Comparison of ENCODE assay signal across 18 mouse cellular contexts in the genomic region with DNA sequence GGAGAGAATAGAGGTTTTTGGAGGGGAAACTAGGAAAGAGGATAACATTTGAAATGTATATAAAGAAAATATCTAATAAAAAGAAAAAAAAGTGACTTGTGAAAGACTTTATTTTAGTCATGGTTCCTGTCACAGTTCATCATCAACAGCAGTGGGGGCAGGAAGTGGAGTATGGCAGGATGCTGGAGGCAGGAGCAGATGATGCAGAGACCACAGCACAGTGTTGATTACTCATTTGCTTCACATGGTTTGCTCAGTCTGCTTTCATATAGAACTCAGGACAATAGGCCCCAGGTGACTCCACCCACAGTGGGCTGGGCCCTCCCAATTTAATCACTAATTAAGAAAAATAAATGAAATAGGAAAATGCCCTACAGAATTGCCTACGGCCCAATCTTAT. TPM values are rescaled to one million over a fixed set of nuclear protein-coding genes. Genes with fewer than 3 reads are reported as not detected.
"Had no signal": no experiment of that assay in that cellular context is flagged by ENCODE, and none has a peak within 500 bp of the region (broad histone marks: within the 10 kb centered on the region; RNA-seq: fewer than 3 reads in every experiment).

No protein-coding gene starts in this region.

- H3K9ac ChIP-seq: limb, embryonic 15.5 days; liver, embryonic 12.5 days; lung, embryonic 14.5 days; midbrain, embryonic 12.5 days; neural tube, embryonic 13.5 days had no signal

- DNase-seq: kidney, postnatal 36 days; layer of hippocampus, adult 9-11 months; layer of hippocampus, postnatal 36 days; lung, embryonic 14.5 days; lung, postnatal 10 days; lung, postnatal 4 days; right cerebral cortex, postnatal 14 days; thymus, postnatal 4 days had no signal

- H3K4me2 ChIP-seq: limb, embryonic 15.5 days; liver, embryonic 12.5 days; lung, embryonic 14.5 days; midbrain, embryonic 12.5 days; neural tube, embryonic 13.5 days had no signal

- ATAC-seq: liver, embryonic 12.5 days; midbrain, embryonic 16.5 days had no signal

- H3K27ac ChIP-seq: kidney, postnatal 0 days; limb, embryonic 15.5 days; liver, embryonic 12.5 days; midbrain, embryonic 12.5 days; neural tube, embryonic 13.5 days; stomach, postnatal 0 days had no signal

- H3K9me3 ChIP-seq: limb, embryonic 15.5 days; liver, embryonic 12.5 days; midbrain, embryonic 12.5 days; neural tube, embryonic 13.5 days had no signal

- H3K4me3 ChIP-seq: limb, embryonic 15.5 days; liver, embryonic 12.5 days; midbrain, embryonic 12.5 days; neural tube, embryonic 13.5 days had no signal

- H3K4me1 ChIP-seq: limb, embryonic 15.5 days; liver, embryonic 12.5 days; midbrain, embryonic 12.5 days; neural tube, embryonic 13.5 days had no signal

- H3K36me3 ChIP-seq: limb, embryonic 15.5 days; liver, embryonic 12.5 days; midbrain, embryonic 12.5 days; neural tube, embryonic 13.5 days had no signal

- H3K27me3 ChIP-seq: limb, embryonic 15.5 days; liver, embryonic 12.5 days; midbrain, embryonic 12.5 days; neural tube, embryonic 13.5 days had no signal

RNA-seq across cellular contexts. Expression of a gene that starts 53.5 kb away (rescaled TPM):
- total RNA-seq: layer of hippocampus, adult 18-20 months; layer of hippocampus, postnatal 36 days; left cerebral cortex, adult 8-10 months; megakaryocyte-erythroid progenitor cell, adult 5-6 weeks had no signal
- polyA plus RNA-seq: kidney, postnatal 0 days; midbrain, embryonic 16.5 days; neural tube, embryonic 13.5 days; stomach, postnatal 0 days had no signal
